Mouse (Mus musculus) CH12F3 (cell line): Measurements from ENCODE around the gene Fbxw8.

ENCODE experiments used
- in situ Hi-C: fragments of 300-500 bp; cut with MboI; formaldehyde crosslinking; loops from 2 replicates; pipeline ENCODE4 v1.14.3; 2020; ENCODE audit warnings: low sequenced_read_pairs

The Fbxw8 gene

DNA sequence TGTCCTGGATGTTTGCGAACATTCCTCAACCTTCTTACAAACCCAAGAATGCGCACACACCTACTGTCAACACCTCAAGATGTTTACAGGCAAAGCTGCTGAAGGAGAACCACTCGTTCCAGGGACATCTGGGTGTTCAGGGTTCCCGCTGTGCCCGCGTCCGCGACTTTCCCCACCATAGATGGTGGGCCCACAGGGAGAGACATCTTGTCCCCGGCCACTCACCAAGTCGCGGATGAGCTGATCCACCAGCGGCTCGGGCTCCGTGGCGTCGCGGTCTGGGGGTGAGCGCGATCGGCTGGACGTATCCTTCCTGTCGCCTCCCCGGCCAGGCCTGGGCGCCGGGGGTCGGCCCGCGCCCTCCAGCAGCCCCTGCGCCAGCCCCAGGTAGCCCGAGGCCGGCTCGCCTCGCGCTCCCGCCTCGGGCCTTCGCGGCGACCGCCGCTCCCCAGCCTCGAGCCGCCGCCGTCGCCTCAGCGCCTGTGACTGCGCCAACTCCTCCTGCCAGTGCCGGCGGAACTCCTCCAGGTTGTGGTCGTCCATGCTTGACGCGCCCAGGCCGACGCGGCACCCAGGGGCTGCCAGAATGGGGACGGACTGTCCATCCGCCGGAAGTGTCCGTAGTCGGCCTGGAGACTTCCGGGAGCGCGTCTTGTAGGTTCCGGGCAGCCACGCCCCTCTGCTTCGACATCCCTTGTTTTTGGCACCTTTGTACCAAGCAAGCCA lies at the start of gene Fbxw8:
Gene Fbxw8 (minus strand): TSS at position 626 of the 726 bp plus-strand sequence.
- in situ Hi-C loops: no loop called here

GRCm38 (mm10) chr5:118204675-118205440 lies 49.6 kb upstream of the Fbxw8 start:
- in situ Hi-C loops: no loop called here

- in situ Hi-C loops: no loop called here
These were observed 44.4 kb upstream of the Fbxw8 start for GRCm38 (mm10) chr5:118199670-118200069.

DNA sequence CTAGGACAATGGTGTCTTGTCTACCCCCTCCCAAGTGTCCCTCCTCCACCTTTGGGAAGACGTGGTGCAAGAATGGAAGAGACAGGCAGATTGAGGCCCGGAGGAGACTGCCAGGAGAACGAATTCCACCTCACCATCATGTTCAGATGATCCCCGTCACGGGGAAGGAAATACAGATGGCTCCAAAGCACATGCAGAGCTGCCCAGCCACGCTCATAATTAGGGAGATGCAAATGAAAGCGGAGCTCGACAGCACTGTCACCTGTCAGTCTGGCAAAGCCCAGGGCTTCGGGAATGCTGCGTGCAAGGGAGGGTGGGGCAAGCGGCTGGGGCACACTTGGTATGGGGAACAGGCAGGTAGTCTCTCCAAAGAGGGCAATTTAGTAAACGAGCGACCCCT lies 42.2 kb upstream of the Fbxw8 start:
- in situ Hi-C loops: no loop called here

- in situ Hi-C loops: no loop called here
These were observed 37.0 kb upstream of the Fbxw8 start for GRCm38 (mm10) chr5:118192221-118192620.

DNA sequence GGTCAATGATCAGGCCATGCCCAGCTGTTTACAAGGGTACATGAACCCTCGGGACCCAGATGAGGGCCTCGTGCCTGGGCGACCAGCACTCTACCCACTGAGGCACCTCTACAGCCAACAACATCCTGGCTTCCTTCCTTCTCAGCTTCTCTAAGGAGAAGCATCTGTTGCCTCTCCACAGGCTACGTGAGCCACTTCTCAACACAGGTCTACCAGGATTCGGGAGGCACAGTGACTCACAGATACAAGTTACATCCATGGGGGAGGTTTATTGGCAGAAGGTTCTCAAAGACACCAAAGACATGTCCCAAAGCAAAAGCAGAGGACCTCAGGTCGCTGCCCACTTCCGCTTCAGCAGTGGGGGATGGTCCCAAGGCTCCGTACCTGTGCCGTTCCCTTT lies 35.2 kb upstream of the Fbxw8 start:
- in situ Hi-C loops: no loop called here

GRCm38 (mm10) chr5:118188356-118188755 lies 33.1 kb upstream of the Fbxw8 start:
- in situ Hi-C loops: no loop called here

GRCm38 (mm10) chr5:118186903-118187633 lies 31.8 kb upstream of the Fbxw8 start:
- in situ Hi-C loops: no loop called here

GRCm38 (mm10) chr5:118177640-118178039 lies 22.4 kb upstream of the Fbxw8 start:
- in situ Hi-C loops: no loop called here

GRCm38 (mm10) chr5:118175137-118175536 lies 19.9 kb upstream of the Fbxw8 start:
- in situ Hi-C loops: no loop called here

DNA sequence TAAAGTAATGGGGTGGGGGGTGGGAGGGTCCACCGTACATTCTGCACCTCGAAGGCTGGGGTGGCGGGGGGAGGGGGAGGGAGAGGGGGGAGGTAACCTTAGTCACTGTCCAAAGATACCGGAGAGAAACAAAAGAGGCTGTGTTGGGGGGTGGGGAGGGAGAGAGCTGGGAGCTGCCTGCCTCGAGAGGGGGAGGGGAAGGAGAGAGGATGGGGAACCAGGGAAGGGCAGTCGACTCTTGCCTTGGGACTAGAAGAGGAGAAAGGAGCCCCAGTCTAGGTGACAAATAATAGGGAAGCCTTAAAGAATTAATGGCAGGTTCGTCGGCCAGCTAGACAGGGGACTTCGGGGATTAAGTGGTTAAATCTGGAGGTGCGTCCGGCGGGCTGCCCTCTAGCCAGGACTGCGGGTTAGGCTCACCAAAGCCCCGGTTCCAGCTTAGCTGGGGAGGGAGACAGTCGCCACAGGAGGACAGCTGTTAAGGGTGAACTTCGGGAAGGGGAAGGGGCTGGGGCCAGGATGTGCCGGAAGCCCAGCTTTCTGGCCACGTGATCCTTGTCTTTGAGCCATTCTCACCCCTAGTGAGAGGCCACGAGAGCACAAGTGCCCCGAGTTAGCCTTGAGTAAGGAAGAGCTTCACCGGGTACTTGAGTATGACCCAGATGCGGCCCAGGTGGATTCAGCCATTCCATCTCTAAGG lies 19.2 kb upstream of the Fbxw8 start:
- in situ Hi-C loops: no loop called here

- in situ Hi-C loops: no loop called here
These were observed 16.9 kb upstream of the Fbxw8 start for GRCm38 (mm10) chr5:118172078-118172723.

DNA sequence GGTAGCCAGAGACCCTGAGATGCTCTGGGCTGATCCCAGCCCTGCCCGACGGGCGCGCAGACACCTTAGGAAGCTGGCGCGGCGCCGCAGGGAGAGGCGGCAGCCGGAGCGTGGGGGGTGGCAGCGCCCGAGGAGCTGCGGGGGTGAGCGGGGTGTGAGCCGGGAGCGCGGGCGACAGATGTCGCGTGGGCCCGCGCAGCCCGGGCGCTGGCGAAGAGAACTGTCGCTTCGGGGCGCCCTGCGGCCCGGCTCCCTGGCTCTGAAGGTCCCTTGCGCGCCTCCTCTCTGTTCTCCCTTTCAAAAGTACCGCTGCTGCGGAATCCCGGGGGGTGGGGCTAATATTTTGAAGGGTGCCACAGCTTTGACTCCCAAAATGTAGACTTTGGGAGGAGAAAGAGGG lies 16.4 kb upstream of the Fbxw8 start:
- in situ Hi-C loops: no loop called here

DNA sequence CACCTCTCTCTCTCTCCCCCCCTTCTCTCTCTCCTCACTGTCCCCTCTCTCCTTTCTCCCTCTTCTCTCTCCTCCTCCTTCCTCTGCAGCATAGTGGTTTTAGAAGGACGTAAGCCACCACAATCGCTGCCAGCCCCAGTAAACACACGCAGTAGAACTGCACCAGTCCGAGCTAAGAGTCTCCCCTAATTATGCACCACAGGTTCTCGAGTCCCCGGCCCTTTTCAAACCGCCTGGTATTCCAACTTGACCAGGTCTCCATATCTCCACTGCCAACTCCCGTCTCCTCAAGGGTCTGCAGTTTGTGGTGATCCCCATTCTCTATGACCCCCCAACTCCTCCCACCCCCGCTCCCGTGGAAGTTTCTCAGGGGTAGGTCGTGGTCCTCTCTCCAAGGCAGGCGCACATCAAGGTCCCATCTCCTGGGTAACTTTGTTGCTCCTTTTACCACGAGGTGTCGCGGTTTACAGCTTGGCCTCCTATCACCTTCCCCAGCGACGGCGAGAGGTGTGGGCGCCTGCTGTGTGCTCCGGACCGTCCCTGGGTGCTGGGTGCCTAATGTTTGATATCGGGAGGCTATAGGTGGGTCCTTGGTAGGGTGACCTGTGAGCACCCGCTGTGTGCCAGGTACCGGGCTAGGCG lies 15.7 kb upstream of the Fbxw8 start:
- in situ Hi-C loops: no loop called here

DNA sequence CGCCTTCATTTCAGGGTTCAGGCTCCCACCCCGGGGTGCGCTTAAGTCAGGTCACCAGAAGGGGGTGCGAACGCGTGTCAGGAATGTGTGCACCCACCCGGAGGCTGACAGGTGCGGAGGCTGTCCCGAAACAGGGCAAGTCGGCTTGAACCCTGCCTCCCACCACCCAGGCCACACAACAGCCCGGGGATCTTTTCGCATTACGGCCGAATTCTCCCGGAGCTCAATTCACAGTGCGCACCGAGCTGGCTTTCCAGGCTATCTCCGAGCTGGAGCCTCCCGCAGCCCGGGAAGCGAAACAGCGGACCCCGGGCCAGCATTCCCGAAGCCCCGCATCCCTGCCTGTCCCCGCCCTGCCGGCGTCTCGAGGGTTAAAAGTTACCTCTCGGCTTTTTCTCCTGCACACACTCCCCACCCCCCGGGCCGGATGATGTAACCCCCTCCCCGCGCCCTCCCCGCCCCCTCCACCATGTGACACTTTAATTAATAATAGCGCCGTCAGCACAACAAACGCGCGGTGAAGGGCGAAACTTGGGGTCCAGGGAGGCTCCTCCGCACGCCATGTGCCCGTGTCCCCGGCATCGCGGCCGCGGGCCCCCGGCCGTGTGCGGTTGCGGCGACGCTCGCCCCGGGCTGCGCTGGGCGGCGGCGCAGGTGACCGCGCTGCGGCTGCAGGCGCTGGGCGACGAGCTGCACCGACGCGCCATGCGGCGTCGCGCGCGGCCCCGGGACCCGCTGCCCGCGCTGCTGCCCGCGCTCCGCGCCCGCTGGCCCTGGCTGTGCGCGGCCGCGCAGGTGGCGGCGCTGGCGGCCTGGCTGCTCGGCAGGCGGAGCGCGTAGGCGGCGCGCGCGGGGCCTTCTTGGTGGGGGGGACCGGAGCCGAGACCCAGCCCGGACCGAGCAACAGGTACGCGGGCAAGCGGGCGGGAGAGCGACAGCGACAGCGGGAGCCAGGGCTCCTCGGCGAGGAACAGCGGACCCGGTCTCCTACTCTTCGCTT lies 14.3 kb upstream of the Fbxw8 start:
- in situ Hi-C loops: no loop called here

DNA sequence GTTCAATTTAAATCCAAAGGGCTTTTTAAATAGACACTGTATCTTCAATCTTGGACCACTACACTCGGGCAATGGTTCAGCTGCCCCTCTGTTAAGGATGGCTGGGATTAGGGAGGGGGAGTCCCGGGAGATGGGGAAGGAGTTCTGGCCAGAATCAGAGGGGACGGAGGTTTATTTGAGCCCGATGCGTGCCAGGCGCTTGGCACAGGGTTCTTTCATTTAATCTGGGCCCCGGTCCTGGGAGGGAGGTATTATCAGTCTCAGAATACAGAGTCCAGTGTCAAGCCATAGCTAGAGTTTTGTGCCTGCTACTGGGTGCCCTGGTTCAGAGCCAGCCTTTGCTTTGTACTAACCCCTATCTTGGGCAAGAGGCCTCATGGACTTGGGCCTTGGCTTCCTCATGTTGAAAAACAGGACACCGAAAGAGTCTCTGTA lies 12.3 kb upstream of the Fbxw8 start:
- in situ Hi-C loops: no loop called here

DNA sequence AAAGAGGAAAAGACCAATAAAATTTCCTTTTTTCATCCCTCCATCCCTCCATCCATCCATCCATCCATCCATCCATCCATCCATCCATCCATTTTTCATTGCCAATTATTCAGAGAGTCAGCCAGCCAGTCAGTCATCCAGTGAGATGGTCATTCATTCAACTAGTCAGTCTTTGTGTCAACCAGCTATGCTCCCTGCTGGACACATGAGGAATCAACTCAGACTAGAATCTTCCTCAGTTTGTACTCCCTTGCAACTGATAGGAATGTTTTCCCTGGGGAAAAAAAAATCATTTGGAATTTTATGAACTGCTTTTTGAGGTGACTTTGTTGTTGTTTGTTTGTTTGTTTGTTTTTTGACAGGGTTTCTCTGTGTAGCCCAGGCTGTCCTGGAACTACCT lies 10.2 kb upstream of the Fbxw8 start:
- in situ Hi-C loops: no loop called here

DNA sequence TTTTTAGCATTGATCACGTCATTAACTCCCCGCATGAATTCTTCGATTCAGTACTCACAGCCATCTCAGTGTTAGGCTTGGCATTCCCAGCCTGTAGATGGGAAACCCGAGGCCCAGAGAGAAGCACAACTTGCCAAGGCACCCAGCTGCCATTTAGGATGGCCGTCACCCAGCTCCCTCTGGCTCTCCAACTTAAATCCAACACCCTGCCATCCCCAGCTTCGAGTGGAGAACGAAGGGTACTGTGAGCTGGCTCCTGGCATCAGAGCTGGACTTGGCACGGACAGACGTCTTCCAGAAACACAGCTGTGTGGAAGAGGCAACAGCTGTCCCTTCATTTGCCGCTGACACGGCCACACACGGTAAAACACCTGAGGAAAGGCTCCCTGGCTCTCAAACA lies 9.3 kb upstream of the Fbxw8 start, which contains the start of gene Hrk:
Gene Hrk (plus strand): TSS at position 68 of the 400 bp plus-strand sequence.
- in situ Hi-C loops: no loop called here

DNA sequence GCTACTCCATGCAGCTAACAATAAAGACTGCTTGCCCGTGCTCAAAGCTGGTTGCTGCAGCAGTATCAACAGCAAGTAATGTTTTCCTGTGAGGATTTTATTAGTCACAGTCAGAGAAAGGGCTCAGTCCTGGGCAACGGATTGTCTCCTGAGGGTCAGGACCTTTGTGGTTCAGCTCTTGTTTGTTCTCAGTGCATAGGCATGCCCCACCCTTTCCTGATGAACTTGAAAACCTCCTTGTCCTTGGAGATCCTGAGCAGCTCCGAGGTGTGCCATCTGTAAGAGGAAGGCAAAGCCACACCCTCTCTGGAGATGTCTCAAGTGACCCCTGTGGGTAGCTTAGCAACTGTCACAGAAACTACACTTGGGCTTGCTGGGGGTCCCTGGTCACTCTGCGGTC lies 5.4 kb upstream of the Fbxw8 start:
- in situ Hi-C loops: no loop called here
